Mouse (Mus musculus): Measurements from ENCODE around the gene Gp1bb.

Gene Gp1bb

GRCm38 (mm10) chr16:18577599-18578160, 44.5 kb downstream of the Gp1bb start:
- DNase-seq = no peak

- DNase-seq = no peak
These were observed 45.1 kb downstream of the Gp1bb start for GRCm38 (mm10) chr16:18577071-18577470.

GRCm38 (mm10) chr16:18574196-18574595, 48.0 kb downstream of the Gp1bb start:
- DNase-seq = no peak
